Comparison of ENCODE assay signal across 9 mouse cellular contexts in genomic region chr7:49397441-49398003, GRCm38 (mm10).
DNase-seq lines count a peak whose midpoint lies in the region; ATAC-seq lines count a peak whose summit lies in the region.
"Had no signal": no experiment of that assay in that cellular context is flagged by ENCODE, and none has a peak within 500 bp of the region (broad histone marks: within the 10 kb centered on the region; RNA-seq: fewer than 3 reads in every experiment).

No protein-coding gene starts in this region.

- H3K27me3 ChIP-seq in embryonic facial prominence, embryonic 15.5 days: no peaks in the 10 kb centered on the region
- no peaks in the 10 kb centered on the region for H3K27me3 ChIP-seq in liver, embryonic 11.5 days (replicated peaks; ENCODE audit: control insufficient read depth, insufficient read depth, low read length)
- no peaks in the 10 kb centered on the region for H3K27me3 ChIP-seq in hindbrain, embryonic 11.5 days (ENCODE audit: control insufficient read depth, insufficient read depth, low read length)

- H3K27ac ChIP-seq in embryonic facial prominence, embryonic 15.5 days (replicated peaks): peak overlapping the region; percentile 63
- H3K27ac ChIP-seq in liver, embryonic 11.5 days (ENCODE audit: low read depth, low read length): peak overlapping the region; percentile 48; the same call in 1 of the 2 replicates
- no peak overlapping the region for H3K27ac ChIP-seq in hindbrain, embryonic 11.5 days (ENCODE audit: low read depth, low read length)

- no peak overlapping the region for H3K4me3 ChIP-seq in embryonic facial prominence, embryonic 15.5 days (replicated peaks)
- no peak overlapping the region for H3K4me3 ChIP-seq in liver, embryonic 11.5 days (ENCODE audit: low read depth, low read length)
- no peak overlapping the region for H3K4me3 ChIP-seq in hindbrain, embryonic 11.5 days (ENCODE audit: low read depth, low read length)
- H3K4me3 ChIP-seq: erythroblast, embryonic 14.5 days had no signal

- no peak overlapping the region for H3K9ac ChIP-seq in embryonic facial prominence, embryonic 15.5 days
- no peak overlapping the region for H3K9ac ChIP-seq in liver, embryonic 11.5 days (ENCODE audit: low read depth, low read length)
- no peak overlapping the region for H3K9ac ChIP-seq in hindbrain, embryonic 11.5 days (ENCODE audit: low read depth, low read length)

- no peak overlapping the region for H3K4me2 ChIP-seq in embryonic facial prominence, embryonic 15.5 days (replicated peaks)
- no peak overlapping the region for H3K4me2 ChIP-seq in liver, embryonic 11.5 days
- no peak overlapping the region for H3K4me2 ChIP-seq in hindbrain, embryonic 11.5 days (replicated peaks; ENCODE audit: low read depth, low read length)

- H3K4me1 ChIP-seq in embryonic facial prominence, embryonic 15.5 days: peaks cover 56% of the 10 kb centered on the region
- no peaks in the 10 kb centered on the region; the same call in 1 of the 2 replicates for H3K4me1 ChIP-seq in liver, embryonic 11.5 days (replicated peaks; ENCODE audit: control insufficient read depth, insufficient read depth, low read length)
- H3K4me1 ChIP-seq in hindbrain, embryonic 11.5 days (replicated peaks; ENCODE audit: control insufficient read depth, insufficient read depth, low read length): no peaks in the 10 kb centered on the region; the same call in 1 of the 2 replicates

- no peaks in the 10 kb centered on the region for H3K9me3 ChIP-seq in embryonic facial prominence, embryonic 15.5 days (replicated peaks)
- peaks cover 3% of the 10 kb centered on the region; the same call in 1 of the 2 replicates for H3K9me3 ChIP-seq in liver, embryonic 11.5 days (ENCODE audit: control insufficient read depth, low read length)
- no peaks in the 10 kb centered on the region for H3K9me3 ChIP-seq in hindbrain, embryonic 11.5 days (ENCODE audit: control insufficient read depth, low read length)

- peak; percentile 86 for DNase-seq in gastrocnemius, adult 18-20 months (ENCODE audit: low spot score)
- DNase-seq in gastrocnemius, postnatal 4 days (ENCODE audit: low spot score in 2 of 2): no peak
- DNase-seq in 416B (ENCODE audit: low read depth): peak; percentile 60
- no peak for DNase-seq in liver, embryonic 11.5 days (ENCODE audit: low spot score)
- DNase-seq in testis, postnatal 10 days (ENCODE audit: low spot score): peak; percentile 52
- no peak for DNase-seq in layer of hippocampus, adult 9-10 months (ENCODE audit: low spot score)
- no peak for DNase-seq in hindbrain, embryonic 11.5 days (ENCODE audit: low spot score)

- peak; percentile 45; the same call in 1 of the 2 replicates for ATAC-seq in embryonic facial prominence, embryonic 15.5 days (ENCODE audit: insufficient number of reproducible peaks, low FRiP score, low TSS enrichment, low read depth)
- ATAC-seq in liver, embryonic 11.5 days (replicated peaks; ENCODE audit: low FRiP score): peak; percentile 49; the same call in 1 of the 2 replicates
- no peak for ATAC-seq in hindbrain, embryonic 11.5 days (ENCODE audit: low FRiP score)

- 45% methylated on average over 17 of the region's 17 CpGs for WGBS in embryonic facial prominence, embryonic 15.5 days
- WGBS in liver, embryonic 11.5 days: 58% methylated on average over 17 of the region's 17 CpGs
- whole genome bisulfite sequencing in hindbrain, embryonic 11.5 days: 76% methylated on average over 17 of the region's 17 CpGs

- no peaks in the 10 kb centered on the region for H3K36me3 ChIP-seq in embryonic facial prominence, embryonic 15.5 days
- no peaks in the 10 kb centered on the region for H3K36me3 ChIP-seq in liver, embryonic 11.5 days (ENCODE audit: control insufficient read depth, insufficient read depth, low read length)
- no peaks in the 10 kb centered on the region for H3K36me3 ChIP-seq in hindbrain, embryonic 11.5 days (ENCODE audit: control insufficient read depth, insufficient read depth, low read length)

Comparison
In these comparisons a context has a peak if more than half of its experiments do, and no peak if none do; other contexts are left out.
1. DNase-seq: peak in gastrocnemius, adult 18-20 months (single experiment), 416B (single experiment) and testis, postnatal 10 days (single experiment); none in gastrocnemius, postnatal 4 days (0 of 2), liver, embryonic 11.5 days (single experiment), layer of hippocampus, adult 9-10 months (single experiment) and hindbrain, embryonic 11.5 days (single experiment).